ENCODE assay signal across 22 mouse cellular contexts in the genomic region with DNA sequence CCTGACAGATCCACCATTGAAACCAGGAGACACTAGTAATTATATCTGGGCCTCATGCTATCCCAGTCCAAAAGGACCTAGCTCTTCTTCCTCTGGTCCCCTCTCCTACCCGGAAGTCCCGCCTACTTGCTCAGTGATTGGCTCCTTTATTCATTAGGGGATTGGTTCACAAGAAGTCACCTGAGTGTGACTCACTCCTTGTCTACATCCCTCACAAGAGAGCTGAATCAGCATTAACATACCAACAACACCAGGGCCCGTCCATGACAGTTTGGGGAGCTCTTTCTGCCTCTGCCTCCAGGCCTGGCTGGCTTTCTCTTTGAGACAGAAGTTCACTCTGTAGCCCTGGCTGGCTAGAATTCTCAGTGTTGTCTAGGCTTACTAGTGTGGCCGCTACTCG. TPM values are rescaled to one million over a fixed set of nuclear protein-coding genes. Genes with fewer than 3 reads are reported as not detected.
DNase-seq lines count a peak whose midpoint lies in the region; ATAC-seq and TF ChIP-seq lines count a peak whose summit lies in the region.
"Had no signal": no experiment of that assay in that cellular context is flagged by ENCODE, and none has a peak within 500 bp of the region (broad histone marks: within the 10 kb centered on the region; RNA-seq: fewer than 3 reads in every experiment).

No protein-coding gene starts in this region.

- H3K9me3 ChIP-seq in intestine, postnatal 0 days (ENCODE audit: control insufficient read depth), result no peaks in the 10 kb centered on the region
- no peaks in the 10 kb centered on the region for H3K9me3 ChIP-seq in intestine, embryonic 15.5 days
- H3K9me3 ChIP-seq in stomach, postnatal 0 days (ENCODE audit: control insufficient read depth, low read length), result no peaks in the 10 kb centered on the region
- H3K9me3 ChIP-seq in heart, embryonic 10.5 days, result no peaks in the 10 kb centered on the region
- H3K9me3 ChIP-seq: forebrain, embryonic 13.5 days; heart, embryonic 12.5 days; hindbrain, embryonic 10.5 days; liver, embryonic 13.5 days; midbrain, embryonic 13.5 days had no signal

- H3K27ac ChIP-seq in intestine, postnatal 0 days (ENCODE audit: low read depth, low read length), result peak overlapping the region; percentile 57
- no peak overlapping the region for H3K27ac ChIP-seq in intestine, embryonic 15.5 days
- no peak overlapping the region for H3K27ac ChIP-seq in stomach, postnatal 0 days (replicated peaks)
- H3K27ac ChIP-seq in heart, embryonic 10.5 days, result no peak overlapping the region
- H3K27ac ChIP-seq: forebrain, embryonic 13.5 days; hindbrain, embryonic 10.5 days; hindbrain, postnatal 0 days; liver, embryonic 13.5 days; midbrain, embryonic 13.5 days had no signal

- H3K4me1 ChIP-seq in intestine, postnatal 0 days (replicated peaks; ENCODE audit: control insufficient read depth, insufficient read depth, low read length), result no peaks in the 10 kb centered on the region
- no peaks in the 10 kb centered on the region for H3K4me1 ChIP-seq in intestine, embryonic 15.5 days (replicated peaks)
- no peaks in the 10 kb centered on the region for H3K4me1 ChIP-seq in stomach, postnatal 0 days (replicated peaks; ENCODE audit: control insufficient read depth, insufficient read depth)
- H3K4me1 ChIP-seq in heart, embryonic 10.5 days, result no peaks in the 10 kb centered on the region
- H3K4me1 ChIP-seq: forebrain, embryonic 13.5 days; hindbrain, embryonic 10.5 days; midbrain, embryonic 13.5 days had no signal

- no peak for TF ChIP-seq CTCF in intestine, postnatal 0 days (IDR thresholded peaks at IDR 0.05; ENCODE audit: low read depth)
- TF ChIP-seq CTCF in stomach, postnatal 0 days (IDR thresholded peaks at IDR 0.05; ENCODE audit: low read depth), result no peak

- H3K9ac ChIP-seq in intestine, postnatal 0 days (ENCODE audit: low read depth, low read length), result no peak overlapping the region
- H3K9ac ChIP-seq in intestine, embryonic 15.5 days, result no peak overlapping the region
- H3K9ac ChIP-seq in stomach, postnatal 0 days (ENCODE audit: low read length), result no peak overlapping the region
- H3K9ac ChIP-seq: forebrain, embryonic 13.5 days; heart, embryonic 12.5 days; liver, embryonic 13.5 days; lung, embryonic 14.5 days; midbrain, embryonic 13.5 days had no signal

- no peak overlapping the region for H3K4me2 ChIP-seq in intestine, postnatal 0 days (replicated peaks; ENCODE audit: low read depth)
- H3K4me2 ChIP-seq in intestine, embryonic 15.5 days (replicated peaks), result no peak overlapping the region
- H3K4me2 ChIP-seq in stomach, postnatal 0 days (replicated peaks; ENCODE audit: low read depth), result no peak overlapping the region
- H3K4me2 ChIP-seq: forebrain, embryonic 13.5 days; heart, embryonic 12.5 days; liver, embryonic 13.5 days; lung, embryonic 14.5 days; midbrain, embryonic 13.5 days had no signal

- 84% methylated on average over 5 of the region's 5 CpGs for WGBS in intestine, postnatal 0 days
- WGBS in intestine, embryonic 15.5 days, result 89% methylated on average over 5 of the region's 5 CpGs
- WGBS in stomach, postnatal 0 days, result 79% methylated on average over 5 of the region's 5 CpGs
- 90% methylated on average over 5 of the region's 5 CpGs for WGBS in heart, embryonic 10.5 days

- ATAC-seq in intestine, postnatal 0 days, result peak; percentile 34; the same call in 1 of the 2 replicates
- no peak for ATAC-seq in intestine, embryonic 15.5 days
- 0 out of 2 replicates have a peak, but pooled peaks have one; percentile 36 for ATAC-seq in stomach, postnatal 0 days (ENCODE audit: low FRiP score, low TSS enrichment)
- ATAC-seq: forebrain, embryonic 13.5 days; hindbrain, postnatal 0 days; midbrain, embryonic 13.5 days had no signal

- no peaks in the 10 kb centered on the region for H3K27me3 ChIP-seq in intestine, postnatal 0 days (replicated peaks; ENCODE audit: control insufficient read depth, insufficient read depth, low read length)
- H3K27me3 ChIP-seq in intestine, embryonic 15.5 days (replicated peaks), result no peaks in the 10 kb centered on the region
- H3K27me3 ChIP-seq in stomach, postnatal 0 days (ENCODE audit: control insufficient read depth, insufficient read depth, low read length), result no peaks in the 10 kb centered on the region
- H3K27me3 ChIP-seq in heart, embryonic 10.5 days (ENCODE audit: insufficient read depth, poor library complexity, severe bottlenecking), result no peaks in the 10 kb centered on the region
- H3K27me3 ChIP-seq: forebrain, embryonic 13.5 days; heart, embryonic 12.5 days; liver, embryonic 13.5 days; midbrain, embryonic 13.5 days had no signal

- TF ChIP-seq EP300 in stomach, postnatal 0 days (optimal IDR thresholded peaks at IDR 0.05), result no peak

- H3K4me3 ChIP-seq in intestine, postnatal 0 days (ENCODE audit: low read depth, low read length), result no peak overlapping the region
- H3K4me3 ChIP-seq in intestine, embryonic 15.5 days (replicated peaks), result no peak overlapping the region
- H3K4me3 ChIP-seq in stomach, postnatal 0 days (ENCODE audit: low read depth, low read length), result no peak overlapping the region
- no peak overlapping the region for H3K4me3 ChIP-seq in heart, embryonic 10.5 days
- H3K4me3 ChIP-seq: forebrain, embryonic 13.5 days; heart, embryonic 12.5 days; hindbrain, embryonic 10.5 days; liver, embryonic 13.5 days; midbrain, embryonic 13.5 days had no signal

- DNase-seq in ES-CJ7 (ENCODE audit: low read depth, low spot score) (peak; percentile 82), WW6 (ENCODE audit: low read depth, low spot score) (peak; percentile 46)
- DNase-seq in stomach, postnatal 0 days (ENCODE audit: low spot score), result no peak
- DNase-seq in cerebellum, adult 9-11 months, result no peak
- DNase-seq in heart, embryonic 10.5 days (ENCODE audit: low spot score), result no peak
- DNase-seq in kidney, postnatal 25 days, result no peak
- DNase-seq: cerebellum, adult 2 months; gastrocnemius, postnatal 10 days; heart, adult 11 months; heart, postnatal 10 days; kidney, adult 18-20 months; liver, embryonic 13.5 days; lung, embryonic 14.5 days; thymus, adult 2 months; thymus, postnatal 4 days had no signal

- H3K36me3 ChIP-seq in intestine, postnatal 0 days (ENCODE audit: control insufficient read depth, insufficient read depth), result peaks cover 89% of the 10 kb centered on the region
- peaks cover 63% of the 10 kb centered on the region for H3K36me3 ChIP-seq in intestine, embryonic 15.5 days
- H3K36me3 ChIP-seq in stomach, postnatal 0 days (ENCODE audit: control insufficient read depth, insufficient read depth, low read length), result peaks cover 32% of the 10 kb centered on the region
- H3K36me3 ChIP-seq in heart, embryonic 10.5 days, result peaks cover 98% of the 10 kb centered on the region

RNA-seq across cellular contexts. Expression of gene Fam160b1, which starts 14.7 kb away (rescaled TPM):
- polyA plus RNA-seq in intestine, postnatal 0 days (2015; fragmentation: Nextera tagmentation; extraction: Ambion mirVana), result 13.9 and 14.9 TPM in 2 replicates
- polyA plus RNA-seq in intestine, embryonic 15.5 days (2015; fragmentation: Nextera tagmentation; extraction: Ambion mirVana), result 11.7 and 12.8 TPM in 2 replicates
- polyA plus RNA-seq in stomach, postnatal 0 days (2015; fragmentation: Nextera tagmentation; extraction: Ambion mirVana), result 7.6 and 8.3 TPM in 2 replicates
- polyA plus RNA-seq in heart, embryonic 10.5 days (2016; fragmentation: Nextera tagmentation; extraction: Ambion mirVana), result 11.2 and 11.8 TPM in 2 replicates

Comparison
In these comparisons a context has a peak if more than half of its experiments do, and no peak if none do; other contexts are left out.
1. DNase-seq: peak in ES-CJ7 (single experiment) and WW6 (single experiment); none in stomach, postnatal 0 days (single experiment), cerebellum, adult 9-11 months (single experiment), heart, embryonic 10.5 days (single experiment) and kidney, postnatal 25 days (0 of 2).